Mouse (Mus musculus) forebrain, embryonic 12.5 days (tissue): Measurements from ENCODE around the gene Ppm1h. TPM values are rescaled to one million over a fixed set of nuclear protein-coding genes. Genes with fewer than 3 reads are reported as not detected.
A peak's percentile ranks its signal among the peaks of the same experiment; 100 is the strongest.

Source experiments
- ATAC-seq: fragments of 200-750 bp; cut with Nextera tagmentation; 2 replicates; pipeline ENCODE4 v1.8.0; 2017; ENCODE audit warnings: moderate TSS enrichment; ENCODE audit not compliant: low FRiP score
- H3K27ac ChIP-seq: fragments of 300-500 bp; sonication (generic); 2 replicates; pipeline ENCODE4 v1.5.1; 2016; ENCODE audit warnings: mild to moderate bottlenecking
- H3K27me3 ChIP-seq: fragments of 300-500 bp; sonication (generic); 2 replicates; pipeline ENCODE4 v1.6.1; 2016; ENCODE audit warnings: mild to moderate bottlenecking
- H3K36me3 ChIP-seq: fragments of 300-500 bp; sonication (generic); replicated peaks from 2 replicates; pipeline ENCODE4 v1.6.1; 2016; ENCODE audit warnings: mild to moderate bottlenecking
- H3K4me1 ChIP-seq: fragments of 300-500 bp; sonication (generic); 2 replicates; pipeline ENCODE4 v1.6.1; 2016
- H3K4me2 ChIP-seq: fragments of 300-500 bp; sonication (generic); 2 replicates; pipeline ENCODE4 v1.6.1; 2016; ENCODE audit warnings: mild to moderate bottlenecking, moderate library complexity
- H3K4me3 ChIP-seq: fragments of 300-500 bp; sonication (generic); replicated peaks from 2 replicates; pipeline ENCODE4 v1.5.1; 2016; ENCODE audit warnings: mild to moderate bottlenecking
- H3K9ac ChIP-seq: fragments of 300-500 bp; sonication (generic); 2 replicates; pipeline ENCODE4 v1.6.1; 2016; ENCODE audit warnings: mild to moderate bottlenecking
- H3K9me3 ChIP-seq: fragments of 300-500 bp; sonication (generic); 2 replicates; pipeline ENCODE4 v1.6.1; 2016
- WGBS: fragments of 180-500 bp; shearing (Covaris S2); methylation state at CpG from one replicate; pipeline ENCODE4 v1.1.7; 2016; 5-methylcytosine and 5-hydroxymethylcytosine counted together
- polyA plus RNA-seq: library from polyadenylated mRNA; unstranded; fragments of >200 nt; fragmentation: Nextera tagmentation; extraction: Ambion mirVana; gene quantifications from 2 replicates; pipeline ENCODE4 v1.2.1, GENCODE M21; 2016

The Ppm1h gene
- polyA plus RNA-seq, 1 experiment from 2014 or later: 5.1 TPM

GRCm38 (mm10) chr10:122976038-122976437 is 297.5 kb downstream of the Ppm1h start:
- whole genome bisulfite sequencing: 90% methylated on average over 9 of the region's 9 CpGs
- H3K4me2 ChIP-seq: no peak overlapping the region
- H3K9ac ChIP-seq: no peak overlapping the region
- no peak for ATAC-seq
- no peaks in the 10 kb centered on the region; the same call in none of the 2 replicates for H3K4me1 ChIP-seq
- no peak overlapping the region for H3K4me3 ChIP-seq
- H3K27ac ChIP-seq: no peak overlapping the region
- no peaks in the 10 kb centered on the region for H3K9me3 ChIP-seq
- peaks cover 16% of the 10 kb centered on the region for H3K36me3 ChIP-seq
- H3K27me3 ChIP-seq: no peaks in the 10 kb centered on the region

DNA sequence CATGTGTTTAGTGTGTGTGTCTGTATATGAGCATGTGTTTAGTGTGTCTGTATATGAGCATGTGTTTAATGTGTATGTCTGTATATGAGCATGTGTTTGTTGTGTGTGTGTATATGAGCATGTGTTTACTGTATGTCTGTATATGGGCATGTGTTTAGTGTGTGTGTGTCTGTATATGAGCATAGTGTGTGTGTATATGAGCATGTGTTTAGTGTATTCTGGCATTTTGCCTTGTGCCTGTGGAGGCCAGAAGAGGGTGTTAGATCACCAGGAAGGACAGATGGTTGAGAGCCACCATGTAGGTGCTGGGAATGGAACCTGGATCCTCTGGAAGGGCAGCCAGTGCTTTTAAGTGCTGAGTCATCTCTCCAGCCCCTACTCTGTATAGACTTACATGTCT is 300.8 kb downstream of the Ppm1h start:
- H3K36me3 ChIP-seq: peaks cover 23% of the 10 kb centered on the region
- no peak overlapping the region for H3K27ac ChIP-seq
- no peak for ATAC-seq
- H3K4me3 ChIP-seq: no peak overlapping the region
- no peaks in the 10 kb centered on the region for H3K27me3 ChIP-seq
- H3K4me1 ChIP-seq: peaks cover 14% of the 10 kb centered on the region
- no peak overlapping the region for H3K9ac ChIP-seq
- no peak overlapping the region for H3K4me2 ChIP-seq
- H3K9me3 ChIP-seq: no peaks in the 10 kb centered on the region

DNA sequence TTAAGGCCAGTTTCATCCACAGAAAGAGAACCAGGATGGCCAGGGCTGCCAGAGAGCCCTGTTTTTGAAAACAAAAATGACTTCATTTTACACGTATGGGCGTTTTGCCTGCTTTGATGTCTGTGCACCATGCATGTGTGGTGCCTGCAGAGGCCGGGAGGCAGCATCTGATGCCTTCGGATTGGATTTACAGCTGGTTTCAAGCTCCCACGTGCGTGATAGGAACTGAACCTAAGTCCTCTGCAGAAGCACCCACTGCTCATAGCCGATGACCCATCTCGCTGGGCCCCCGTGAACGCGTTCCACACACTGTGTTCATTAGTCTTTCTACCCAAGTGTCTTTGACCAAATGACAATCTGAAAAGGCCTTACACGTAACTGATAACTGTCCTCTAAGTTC is 301.6 kb downstream of the Ppm1h start:
- Histone ChIP-seq H3K27me3 (no peaks in the 10 kb centered on the region), H3K9me3 (no peaks in the 10 kb centered on the region), H3K27ac (no peak overlapping the region), H3K9ac (no peak overlapping the region), H3K4me3 (no peak overlapping the region), H3K36me3 (peaks cover 23% of the 10 kb centered on the region), H3K4me2 (no peak overlapping the region), H3K4me1 (peaks cover 14% of the 10 kb centered on the region)
- no peak for ATAC-seq
- WGBS: 95% methylated on average over 12 of the region's 12 CpGs

DNA sequence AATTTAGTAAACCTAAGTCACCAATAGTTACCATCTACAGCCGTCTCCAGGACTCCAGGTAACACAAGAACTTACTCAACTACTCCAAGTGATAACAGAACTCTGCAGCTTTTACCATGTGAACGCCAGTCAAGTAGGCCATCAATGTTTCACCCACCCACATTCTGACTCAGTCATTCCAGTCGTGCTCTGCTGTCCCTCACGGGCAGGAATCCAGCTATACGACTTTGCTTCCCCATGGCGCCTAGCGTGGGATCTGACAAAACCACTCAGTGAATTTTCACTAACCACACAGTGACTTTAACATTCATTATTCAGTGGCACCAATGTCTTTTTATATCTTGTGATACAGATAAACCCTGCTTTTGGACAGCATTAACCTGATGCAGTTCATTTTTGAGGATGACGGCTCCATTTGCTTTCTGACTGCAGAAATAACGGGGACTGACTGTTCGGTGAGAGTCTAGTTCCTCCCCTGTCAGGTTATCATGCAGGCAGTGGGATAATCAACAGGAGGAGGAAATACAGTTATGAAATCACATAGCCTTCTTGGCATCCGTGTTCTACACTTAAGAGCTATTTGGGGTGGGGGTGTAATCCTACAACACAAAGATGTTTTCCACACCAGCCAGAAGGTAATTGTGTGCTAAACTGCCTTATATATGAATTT is 304.5 kb downstream of the Ppm1h start:
- H3K4me1 ChIP-seq: peaks cover 26% of the 10 kb centered on the region
- peak overlapping the region; percentile 99; the same call in 1 of the 2 replicates for H3K9ac ChIP-seq
- no peaks in the 10 kb centered on the region for H3K9me3 ChIP-seq
- H3K4me2 ChIP-seq: peak overlapping the region; percentile 75
- peaks cover 23% of the 10 kb centered on the region for H3K36me3 ChIP-seq
- H3K27me3 ChIP-seq: no peaks in the 10 kb centered on the region
- ATAC-seq: no peak
- WGBS: 85% methylated on average over 11 of the region's 11 CpGs
- no peak overlapping the region for H3K27ac ChIP-seq
- peak overlapping the region; percentile 93 for H3K4me3 ChIP-seq

DNA sequence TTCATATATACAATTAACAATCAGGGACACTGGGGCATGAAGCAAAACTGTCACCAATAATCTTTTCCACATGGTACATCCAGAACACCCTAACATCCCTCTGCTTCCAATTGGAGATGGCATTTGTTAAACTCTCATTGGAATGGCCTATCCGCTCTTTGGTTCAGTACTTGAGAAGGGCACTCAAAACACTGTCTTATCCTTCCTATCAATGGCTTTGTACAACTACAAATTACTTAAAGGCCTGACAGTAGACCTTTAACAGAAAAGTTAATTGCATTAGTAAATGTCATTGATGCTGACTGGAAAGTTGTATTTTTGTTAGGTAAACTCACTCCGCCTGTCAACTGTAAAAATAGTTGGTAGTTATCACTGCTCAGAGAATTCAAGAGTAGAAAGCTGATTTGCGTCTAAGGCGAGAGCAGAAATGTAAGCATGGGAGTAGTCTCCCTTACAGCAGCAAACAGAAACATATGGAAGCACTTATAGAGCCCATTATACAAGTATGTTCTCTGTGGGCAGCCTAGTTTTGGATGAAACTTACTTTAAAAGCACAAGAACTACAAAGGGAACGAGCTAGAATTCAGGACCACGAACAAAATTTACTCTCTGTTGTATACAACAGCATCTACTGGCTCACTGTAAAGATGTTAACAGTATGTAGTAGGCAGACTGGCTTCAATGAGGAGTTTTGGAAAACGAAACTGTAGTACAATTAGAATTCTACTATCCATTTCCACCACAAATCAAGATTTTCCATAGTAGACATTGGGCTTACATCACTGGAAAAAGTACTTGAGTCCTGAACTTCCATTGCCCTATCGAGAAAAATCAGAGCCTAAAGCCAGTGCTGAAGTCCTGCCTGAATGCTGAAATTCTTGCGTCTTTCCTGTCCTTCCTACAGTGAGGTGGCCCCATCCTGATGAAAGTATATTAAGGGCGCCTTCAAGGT is 305.3 kb downstream of the Ppm1h start:
- Histone ChIP-seq H3K9me3 (no peaks in the 10 kb centered on the region), H3K27ac (no peak overlapping the region; the same call in 1 of the 2 replicates), H3K27me3 (no peaks in the 10 kb centered on the region), H3K9ac (peak overlapping the region; percentile 99), H3K4me1 (peaks cover 26% of the 10 kb centered on the region), H3K4me2 (peak overlapping the region; percentile 75), H3K36me3 (peaks cover 23% of the 10 kb centered on the region), H3K4me3 (peak overlapping the region; percentile 93)
- ATAC-seq: no peak
- WGBS: 53% methylated on average over 10 of the region's 10 CpGs

DNA sequence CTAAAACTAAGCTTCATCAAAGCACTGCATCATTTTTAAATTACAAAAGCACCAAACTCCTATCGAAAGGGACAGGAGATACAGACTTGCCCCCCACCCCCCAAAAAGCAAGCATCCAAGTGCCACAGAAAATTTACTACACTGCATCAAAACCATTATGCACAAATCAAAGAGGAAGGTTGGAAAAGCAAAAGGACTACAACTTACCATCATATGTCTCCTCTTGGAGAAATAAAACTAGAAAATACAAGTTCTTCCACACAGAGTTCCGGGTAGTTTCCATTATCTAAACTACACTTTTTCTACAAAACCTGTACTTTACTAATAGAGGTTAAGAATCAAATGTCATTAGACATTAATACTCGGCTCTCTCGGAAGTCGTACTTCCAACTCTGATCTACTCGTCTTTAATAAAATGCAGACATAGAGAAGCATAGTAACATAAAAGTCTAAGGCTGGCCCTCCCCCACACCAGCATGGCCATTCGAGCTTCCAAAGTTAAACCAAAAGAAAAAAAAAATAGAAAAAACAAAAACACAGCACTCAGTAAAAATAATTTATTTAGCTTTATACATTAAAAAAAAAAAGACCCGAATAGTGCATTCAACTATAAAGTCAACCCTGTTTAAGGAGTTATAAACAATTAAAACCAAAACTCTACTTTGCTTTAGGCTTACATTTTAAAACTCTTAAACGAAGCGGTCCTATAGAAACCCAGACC is 306.1 kb downstream of the Ppm1h start:
- Histone ChIP-seq H3K36me3 (peaks cover 18% of the 10 kb centered on the region), H3K9ac (peak overlapping the region; percentile 99), H3K27ac (peak overlapping the region; percentile 100), H3K4me2 (peak overlapping the region; percentile 75), H3K4me3 (peak overlapping the region; percentile 93), H3K27me3 (no peaks in the 10 kb centered on the region), H3K9me3 (no peaks in the 10 kb centered on the region), H3K4me1 (peaks cover 26% of the 10 kb centered on the region)
- no peak for ATAC-seq
- 4% methylated on average over 10 of the region's 10 CpGs for WGBS

DNA sequence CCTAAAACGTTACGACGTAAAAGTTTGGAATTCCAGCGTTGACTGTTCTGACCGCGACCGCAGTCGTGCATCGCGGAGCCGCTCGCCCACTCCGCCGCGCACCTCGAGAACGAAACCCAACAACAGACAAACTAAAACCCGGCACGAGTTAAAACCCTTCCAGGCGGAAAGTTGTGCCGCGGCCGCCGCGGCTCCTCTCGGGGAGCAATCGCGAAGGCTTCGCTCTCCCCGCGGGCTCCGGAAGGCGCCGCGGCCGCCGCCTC is 306.6 kb downstream of the Ppm1h start:
- H3K4me2 ChIP-seq: peak overlapping the region; percentile 75
- H3K9me3 ChIP-seq: no peaks in the 10 kb centered on the region
- H3K4me1 ChIP-seq: peaks cover 26% of the 10 kb centered on the region
- peak overlapping the region; percentile 99 for H3K9ac ChIP-seq
- H3K27me3 ChIP-seq: no peaks in the 10 kb centered on the region
- peaks cover 15% of the 10 kb centered on the region for H3K36me3 ChIP-seq
- H3K4me3 ChIP-seq: peak overlapping the region; percentile 93
- peak; percentile 2; the same call in 1 of the 2 replicates for ATAC-seq
- WGBS: under 1% methylated on average over 37 of the region's 37 CpGs
- H3K27ac ChIP-seq: peak overlapping the region; percentile 100

GRCm38 (mm10) chr10:122985515-122986319 is 307.2 kb downstream of the Ppm1h start:
- H3K27me3 ChIP-seq: no peaks in the 10 kb centered on the region
- H3K9me3 ChIP-seq: no peaks in the 10 kb centered on the region
- H3K4me2 ChIP-seq: peak overlapping the region; percentile 75
- H3K9ac ChIP-seq: peak overlapping the region; percentile 99
- peaks cover 26% of the 10 kb centered on the region for H3K4me1 ChIP-seq
- H3K27ac ChIP-seq: peak overlapping the region; percentile 100
- peak overlapping the region; percentile 93 for H3K4me3 ChIP-seq
- peak; percentile 91 for ATAC-seq
- peaks cover 13% of the 10 kb centered on the region for H3K36me3 ChIP-seq
- WGBS: 0% methylated on average over 44 of the region's 115 CpGs

DNA sequence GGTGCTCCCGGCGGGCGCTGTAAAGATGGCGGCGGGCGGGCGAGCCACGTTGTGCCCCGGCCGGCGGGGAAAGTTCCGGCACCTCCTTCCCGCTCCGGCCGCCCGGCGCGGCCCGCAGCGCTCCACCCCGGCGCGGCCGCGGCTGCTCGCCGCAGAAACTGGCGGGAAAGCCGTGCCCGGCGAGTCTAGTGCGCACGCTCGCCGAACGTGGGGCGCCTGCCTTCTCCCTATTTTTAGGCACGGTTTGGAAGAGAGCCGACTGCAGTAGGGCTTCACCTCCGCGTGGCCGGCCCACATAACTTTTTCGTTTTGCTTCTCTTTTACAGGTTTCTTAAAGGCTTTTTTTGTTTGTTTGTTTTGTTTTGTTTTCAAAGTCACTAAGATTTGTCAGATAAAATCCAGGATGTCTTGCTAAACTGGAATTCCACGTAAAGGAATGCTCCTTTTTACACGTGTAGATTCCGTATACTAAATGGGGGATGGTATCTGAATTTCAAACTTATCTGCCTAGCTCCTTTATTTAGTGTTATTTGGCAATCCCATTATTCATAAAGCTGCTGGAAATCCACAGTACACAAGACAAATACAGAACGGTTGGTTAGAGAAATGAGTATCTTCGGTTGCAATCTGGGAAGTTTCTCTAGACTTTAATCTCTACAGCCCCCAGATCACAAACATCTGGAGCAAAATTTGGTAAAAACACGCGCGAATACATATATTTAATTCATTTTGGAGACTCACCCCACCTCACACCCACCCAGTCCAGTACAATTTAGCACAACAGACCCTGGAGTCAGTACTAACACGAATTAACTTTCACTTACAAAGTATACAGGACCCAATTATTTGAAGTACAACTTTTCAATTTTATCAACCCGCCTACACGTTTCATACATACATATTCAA is 308.0 kb downstream of the Ppm1h start:
- Histone ChIP-seq H3K4me2 (peak overlapping the region; percentile 54), H3K9ac (peak overlapping the region; percentile 99), H3K4me3 (peak overlapping the region; percentile 93), H3K9me3 (no peaks in the 10 kb centered on the region), H3K27me3 (no peaks in the 10 kb centered on the region), H3K4me1 (peaks cover 26% of the 10 kb centered on the region), H3K27ac (peak overlapping the region; percentile 100), H3K36me3 (peaks cover 5% of the 10 kb centered on the region)
- WGBS: 11% methylated on average over 54 of the region's 54 CpGs
- ATAC-seq: peak; percentile 81

DNA sequence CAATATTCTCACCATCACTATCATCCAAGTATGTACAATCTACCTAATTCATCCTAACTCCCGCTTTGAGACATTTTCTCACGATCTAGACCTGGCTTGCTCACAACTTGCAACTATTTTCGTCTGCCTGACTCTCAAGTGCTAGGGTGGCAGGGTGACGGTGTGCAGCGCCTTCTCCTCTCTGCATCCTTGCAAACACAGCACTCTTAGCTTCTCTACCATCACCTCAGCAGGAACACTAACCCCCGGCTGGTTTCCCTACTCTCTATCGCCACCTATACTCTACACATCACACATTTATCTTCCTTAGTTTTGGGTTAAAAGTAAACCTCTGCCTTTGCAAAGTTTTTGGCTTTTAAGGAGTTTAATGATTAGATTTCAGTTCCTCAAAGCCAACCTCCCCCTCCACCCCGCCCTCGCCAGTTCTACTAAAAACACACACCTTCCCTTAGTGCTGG is 309.1 kb downstream of the Ppm1h start:
- no peaks in the 10 kb centered on the region for H3K9me3 ChIP-seq
- H3K4me1 ChIP-seq: peaks cover 26% of the 10 kb centered on the region
- no peak for ATAC-seq
- peak overlapping the region; percentile 46; the same call in 1 of the 2 replicates for H3K27ac ChIP-seq
- no peak overlapping the region for H3K9ac ChIP-seq
- 0 out of 2 replicates have a peak overlapping the region, but pooled peaks have one; percentile 13 for H3K4me2 ChIP-seq
- WGBS: 34% methylated on average over 9 of the region's 9 CpGs
- H3K27me3 ChIP-seq: no peaks in the 10 kb centered on the region
- no peak overlapping the region for H3K4me3 ChIP-seq
- H3K36me3 ChIP-seq: peaks cover 4% of the 10 kb centered on the region

- Histone ChIP-seq H3K4me1 (peaks cover 19% of the 10 kb centered on the region), H3K4me3 (no peak overlapping the region), H3K4me2 (no peak overlapping the region), H3K9me3 (no peaks in the 10 kb centered on the region), H3K27ac (no peak overlapping the region), H3K9ac (no peak overlapping the region), H3K27me3 (no peaks in the 10 kb centered on the region), H3K36me3 (peaks cover 4% of the 10 kb centered on the region)
- no peak for ATAC-seq
- 85% methylated on average over 7 of the region's 7 CpGs for whole genome bisulfite sequencing
Measured at GRCm38 (mm10) chr10:122988372-122988771, 309.8 kb downstream of the Ppm1h start.
